Mouse (Mus musculus) liver, postnatal 0 days (tissue): ENCODE results near the gene Sdf2l1.

Source experiments
- CTCF ChIP-seq: sonication (generic); IDR thresholded peaks from 2 replicates; pipeline ENCODE4 v1.5.1; 2016; ENCODE audit warnings: antibody characterized with exemption, low read depth
- EP300 ChIP-seq: IDR thresholded peaks from 2 replicates; pipeline ENCODE4 v1.6.1; 2016; ENCODE audit warnings: antibody characterized with exemption, low read depth, mild to moderate bottlenecking

- TF ChIP-seq EP300 (no peak), CTCF (no peak)
Observed at GRCm38 (mm10) chr16:17144339-17144738, 12.2 kb upstream of the Sdf2l1 start, which contains the start of gene Ydjc.
